Mouse (Mus musculus) kidney, embryonic 16.5 days (tissue): ENCODE results near the gene S100b. TPM values are rescaled to one million over a fixed set of nuclear protein-coding genes. Genes with fewer than 3 reads are reported as not detected.
A peak's percentile ranks its signal among the peaks of the same experiment; 100 is the strongest.

Experiments
- ATAC-seq: fragments of 200-750 bp; cut with Nextera tagmentation; 2 replicates; pipeline ENCODE4 v1.8.0; 2017; ENCODE audit warnings: moderate TSS enrichment; ENCODE audit not compliant: low FRiP score, low TSS enrichment
- H3K27ac ChIP-seq: fragments of 300-500 bp; sonication (generic); 2 replicates; pipeline ENCODE4 v1.5.1; 2014; ENCODE audit warnings: low read length
- H3K27me3 ChIP-seq: fragments of 300-500 bp; sonication (generic); 2 replicates; pipeline ENCODE4 v1.6.1; 2014; ENCODE audit warnings: low read length, control low read depth, mixed read lengths; ENCODE audit not compliant: insufficient read depth
- H3K36me3 ChIP-seq: fragments of 300-500 bp; sonication (generic); 2 replicates; pipeline ENCODE4 v1.6.1; 2014; ENCODE audit warnings: low read length, control low read depth, mixed read lengths; ENCODE audit not compliant: insufficient read depth
- H3K4me1 ChIP-seq: fragments of 300-500 bp; sonication (generic); 2 replicates; pipeline ENCODE4 v1.6.1; 2014; ENCODE audit warnings: low read length, control low read depth, mixed read lengths; ENCODE audit not compliant: insufficient read depth
- H3K4me2 ChIP-seq: fragments of 300-500 bp; sonication (generic); replicated peaks from 2 replicates; pipeline ENCODE4 v1.6.1; 2014; ENCODE audit warnings: low read depth, low read length
- H3K4me3 ChIP-seq: fragments of 300-500 bp; sonication (generic); 2 replicates; pipeline ENCODE4 v1.5.1; 2014; ENCODE audit warnings: mild to moderate bottlenecking, low read length
- H3K9ac ChIP-seq: fragments of 300-500 bp; sonication (generic); replicated peaks from 2 replicates; pipeline ENCODE4 v1.6.1; 2014; ENCODE audit warnings: low read length
- H3K9me3 ChIP-seq: fragments of 300-500 bp; sonication (generic); 2 replicates; pipeline ENCODE4 v1.6.1; 2016; ENCODE audit warnings: low read length, control low read depth
- WGBS: fragments of 180-500 bp; shearing (Covaris S2); extraction: QIAGEN DNeasy Blood & Tissue Kit; methylation state at CpG from one replicate; pipeline ENCODE4 v1.1.7; 2014; 5-methylcytosine and 5-hydroxymethylcytosine counted together
- microRNA counts: library from miRNA; unstranded; fragments of <30 nt; microRNA quantifications from one replicate; lab custom pipeline; 2016
- microRNA-seq: library from miRNA; unstranded; fragments of <30 nt; microRNA quantifications from one replicate; pipeline ENCODE4, GENCODE M21; 2016
- polyA plus RNA-seq: library from polyadenylated mRNA; unstranded; fragments of >200 nt; fragmentation: Nextera tagmentation; extraction: Ambion mirVana; gene quantifications from 2 replicates; pipeline ENCODE4 v1.2.1, GENCODE M21; 2015

The S100b gene
- polyA plus RNA-seq, 1 experiment from 2014 or later, result 0.45 TPM

- WGBS, result 77% methylated on average over 5 of the region's 5 CpGs
- peaks cover 43% of the 10 kb centered on the region for H3K36me3 ChIP-seq
- no peaks in the 10 kb centered on the region for H3K4me1 ChIP-seq
Measured at GRCm38 (mm10) chr10:76289052-76289451, 35.4 kb downstream of the S100b start.

GRCm38 (mm10) chr10:76289936-76290671 is 36.5 kb downstream of the S100b start:
- H3K9me3 ChIP-seq, result no peaks in the 10 kb centered on the region
- no peak overlapping the region for H3K4me2 ChIP-seq
- H3K9ac ChIP-seq, result no peak overlapping the region
- peaks cover 49% of the 10 kb centered on the region for H3K36me3 ChIP-seq
- H3K27ac ChIP-seq, result no peak overlapping the region
- ATAC-seq, result no peak
- H3K27me3 ChIP-seq, result no peaks in the 10 kb centered on the region
- no peak overlapping the region for H3K4me3 ChIP-seq
- 89% methylated on average over 3 of the region's 3 CpGs for WGBS
- no peaks in the 10 kb centered on the region for H3K4me1 ChIP-seq

More at GRCm38 (mm10) chr10:76289052-76289451, 35.4 kb downstream of the S100b start:
- no peak for ATAC-seq
- H3K9me3 ChIP-seq, result no peaks in the 10 kb centered on the region
- no peak overlapping the region for H3K4me2 ChIP-seq
- no peak overlapping the region for H3K27ac ChIP-seq
- no peaks in the 10 kb centered on the region for H3K27me3 ChIP-seq
- H3K4me3 ChIP-seq, result no peak overlapping the region
- H3K9ac ChIP-seq, result no peak overlapping the region

- Histone ChIP-seq H3K9ac (no peak overlapping the region), H3K36me3 (peaks cover 56% of the 10 kb centered on the region), H3K4me2 (no peak overlapping the region), H3K27ac (no peak overlapping the region), H3K9me3 (no peaks in the 10 kb centered on the region), H3K27me3 (no peaks in the 10 kb centered on the region), H3K4me3 (no peak overlapping the region), H3K4me1 (no peaks in the 10 kb centered on the region)
- WGBS, result 91% methylated on average over 4 of the region's 4 CpGs
- ATAC-seq, result no peak
Measured at GRCm38 (mm10) chr10:76293222-76293621, 39.6 kb downstream of the S100b start.

- H3K9ac ChIP-seq, result no peak overlapping the region
- H3K9me3 ChIP-seq, result no peaks in the 10 kb centered on the region
- no peaks in the 10 kb centered on the region for H3K27me3 ChIP-seq
- H3K4me3 ChIP-seq, result no peak overlapping the region
- peaks cover 33% of the 10 kb centered on the region for H3K36me3 ChIP-seq
- H3K27ac ChIP-seq, result no peak overlapping the region
- ATAC-seq, result no peak
- H3K4me1 ChIP-seq, result no peaks in the 10 kb centered on the region
- H3K4me2 ChIP-seq, result no peak overlapping the region
- 90% methylated on average over 5 of the region's 5 CpGs for WGBS
Measured at GRCm38 (mm10) chr10:76300133-76300532, 46.5 kb downstream of the S100b start.

GRCm38 (mm10) chr10:76306738-76307137 is 53.1 kb downstream of the S100b start:
- 83% methylated on average over 9 of the region's 9 CpGs for WGBS
- Histone ChIP-seq H3K4me3 (no peak overlapping the region), H3K27ac (no peak overlapping the region), H3K9me3 (no peaks in the 10 kb centered on the region), H3K4me1 (no peaks in the 10 kb centered on the region), H3K9ac (no peak overlapping the region), H3K36me3 (peaks cover 31% of the 10 kb centered on the region), H3K27me3 (no peaks in the 10 kb centered on the region), H3K4me2 (no peak overlapping the region)
- no peak for ATAC-seq

MicroRNAs encoded within 50 kb of the gene (microRNA counts, 519-probe panel; counts per million panel counts)
- 104 counts per million, percentile 35 among the panel's probes with 10 or more counts for microRNA mmu-miR-678 (lab: Ali Mortazavi, UCI)

Small RNA genes lying within 50 kb of the gene (microRNA-seq; reads per million reads assigned to microRNA genes)
- not detected for gene Mir678

Other genes starting within 250 kb of the S100b start
- gene Zfp280b, start 221.2 kb upstream of the S100b start, polyA plus RNA-seq, result 22.9 and 25.1 TPM in 2 replicates
- 0.12 and 0.15 TPM in 2 replicates for gene Slc5a4b, start 142.9 kb upstream of the S100b start, polyA plus RNA-seq
- not detected in 2 replicates for gene Slc5a4a, start 106.4 kb upstream of the S100b start, polyA plus RNA-seq
- gene Prmt2, start 16.0 kb upstream of the S100b start, polyA plus RNA-seq, result 63.1 and 69.9 TPM in 2 replicates
- 11.7 and 12.2 TPM in 2 replicates for gene Dip2a, start 91.4 kb downstream of the S100b start, polyA plus RNA-seq
- gene AC141477.1, start 186.6 kb downstream of the S100b start, polyA plus RNA-seq, result 2.6 TPM in 1 of 2 replicates, not detected in the other
- gene Pcnt, start 188.9 kb downstream of the S100b start, polyA plus RNA-seq, result 15.3 and 18.0 TPM in 2 replicates
- not detected in 2 replicates for gene 2610028H24Rik, start 195.2 kb downstream of the S100b start, polyA plus RNA-seq
- 50.2 and 61.3 TPM in 2 replicates for gene Mcm3ap, start 215.1 kb downstream of the S100b start, polyA plus RNA-seq
- 7.5 and 7.6 TPM in 2 replicates for gene Ybey, start 215.3 kb downstream of the S100b start, polyA plus RNA-seq